Comparison of ENCODE assay signal across 14 mouse cellular contexts in genomic region chr1:154064633-154065032, GRCm38 (mm10).
"Had no signal": no experiment of that assay in that cellular context is flagged by ENCODE, and none has a peak within 500 bp of the region (broad histone marks: within the 10 kb centered on the region; RNA-seq: fewer than 3 reads in every experiment).

No protein-coding gene starts in this region.

- H3K4me3 ChIP-seq: left cerebral cortex, adult 2 months; liver, embryonic 13.5 days; neural tube, embryonic 12.5 days had no signal

- H3K27ac ChIP-seq: left cerebral cortex, adult 2 months; liver, embryonic 13.5 days; neural tube, embryonic 12.5 days had no signal

- DNase-seq: kidney, postnatal 10 days; kidney, postnatal 36 days; layer of hippocampus, postnatal 36 days; liver, embryonic 13.5 days; lung, adult 2 months; lung, postnatal 14 days; lung, postnatal 4 days; midbrain, embryonic 14.5 days; retina, postnatal 1 day; right cerebral cortex, postnatal 25 days; thymus, adult 18-20 months; thymus, postnatal 36 days had no signal

- H3K4me1 ChIP-seq: liver, embryonic 13.5 days; neural tube, embryonic 12.5 days had no signal
